Mouse (Mus musculus) T-helper 17 cell (primary cell): ENCODE results near the gene Bcorl1.

Experiments used
- in situ Hi-C, 2 experiments: fragments of 300-600 bp; cut with MboI, MseI; formaldehyde crosslinking; loops; 1 replicate in 1 of 2; 2 replicates in 1 of 2; pipeline ENCODE4 v1.15.1; 2025; ENCODE audit warnings: high pct_unique_total_duplicates in 2 of 2

Bcorl1 gene

DNA sequence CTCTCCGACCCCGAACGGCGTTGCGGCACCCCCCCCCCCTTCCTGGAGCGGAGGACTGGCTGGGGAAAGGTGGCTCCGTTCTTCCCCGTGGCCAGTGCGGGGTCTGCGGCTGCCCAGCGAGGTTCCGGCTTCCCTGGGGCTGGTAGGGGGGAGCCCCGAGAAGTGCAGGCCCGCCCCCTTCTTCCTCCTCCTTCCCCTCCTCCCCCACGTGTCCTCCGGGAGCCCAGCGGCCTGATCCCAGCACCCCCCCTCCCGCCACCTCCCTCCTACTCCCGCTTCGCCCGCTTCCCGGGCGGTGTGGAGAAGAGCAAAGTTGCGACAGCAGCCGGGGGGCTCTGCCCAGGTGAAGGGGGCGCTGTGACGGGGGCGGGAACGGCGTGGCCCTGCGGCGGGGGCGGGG is at the start of gene Bcorl1:
Gene Bcorl1, plus strand, starts transcription at position 218 of the 400 bp plus-strand sequence.
- in situ Hi-C loops, result no loop called here

- in situ Hi-C loops, result loop anchor here in 1 of 2 experiments (10.0 kb wide), 1 partner anchor 1673 kb away; no protein-coding TSS in a partner anchor
Observed at GRCm38 (mm10) chrX:48291413-48291812, 49.7 kb upstream of the Bcorl1 start.

DNA sequence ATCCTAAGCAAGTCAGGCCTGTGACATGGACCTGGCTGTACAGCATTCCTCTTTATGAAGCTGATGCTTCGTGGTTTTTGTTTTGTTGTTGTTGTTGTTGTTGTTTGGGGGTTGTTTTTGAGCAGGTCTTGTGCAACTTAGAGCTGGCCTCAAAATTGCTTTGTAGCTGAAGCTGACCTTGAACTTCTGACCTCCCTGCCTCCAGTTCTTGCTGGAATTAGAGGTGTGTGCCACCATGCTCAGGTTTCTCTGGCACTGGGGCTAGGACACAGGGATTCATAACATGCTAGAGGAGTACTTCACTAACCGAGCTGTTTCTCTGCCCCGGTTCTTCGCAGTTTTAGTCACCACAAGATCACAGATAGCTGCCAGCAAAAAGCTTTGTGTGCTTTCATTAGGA is 35.8 kb upstream of the Bcorl1 start:
- in situ Hi-C loops, result no loop called here

GRCm38 (mm10) chrX:48310706-48311517 is 30.2 kb upstream of the Bcorl1 start:
- in situ Hi-C loops, result no loop called here

- in situ Hi-C loops, result no loop called here
Observed at GRCm38 (mm10) chrX:48311727-48312126, 29.4 kb upstream of the Bcorl1 start.

- in situ Hi-C loops, result no loop called here
Observed at GRCm38 (mm10) chrX:48314530-48315079, 26.6 kb upstream of the Bcorl1 start.

GRCm38 (mm10) chrX:48317444-48317843 is 23.7 kb upstream of the Bcorl1 start:
- in situ Hi-C loops, result no loop called here

- in situ Hi-C loops, result no loop called here
Observed at GRCm38 (mm10) chrX:48318194-48318593, 23.0 kb upstream of the Bcorl1 start.

DNA sequence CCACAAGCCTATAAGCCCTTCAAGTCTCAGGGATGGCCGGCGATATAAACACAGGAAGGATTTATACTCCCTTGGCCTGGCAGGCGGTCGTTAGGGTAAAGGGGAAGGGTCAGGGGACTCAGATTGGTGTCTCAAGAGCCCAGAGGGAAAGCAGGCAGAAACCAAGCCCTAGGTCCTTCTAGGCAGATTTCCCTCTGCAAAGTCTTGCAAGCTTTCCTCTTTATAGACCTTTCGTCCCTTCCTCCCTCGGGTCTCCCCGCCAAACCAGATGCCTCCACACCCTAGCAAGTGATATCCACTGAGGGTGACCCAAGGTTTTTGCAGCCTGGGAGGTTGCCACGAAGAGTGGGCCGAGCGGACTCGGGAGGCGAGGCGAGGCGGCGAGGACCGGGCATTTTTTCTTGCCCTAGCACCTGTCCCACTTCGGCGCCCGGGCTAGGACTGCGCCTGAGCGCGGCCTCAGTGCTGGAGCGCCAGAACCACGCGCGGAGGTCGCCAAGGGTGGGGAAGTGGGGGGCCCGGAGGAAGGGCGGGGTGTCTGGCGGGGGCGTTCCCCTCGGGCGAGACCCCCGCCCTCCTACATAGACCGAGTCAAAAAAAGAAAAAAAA is 613 bp upstream of the Bcorl1 start:
- in situ Hi-C loops, result no loop called here

GRCm38 (mm10) chrX:48341621-48342161 is 533 bp downstream of the Bcorl1 start:
- in situ Hi-C loops, result no loop called here

DNA sequence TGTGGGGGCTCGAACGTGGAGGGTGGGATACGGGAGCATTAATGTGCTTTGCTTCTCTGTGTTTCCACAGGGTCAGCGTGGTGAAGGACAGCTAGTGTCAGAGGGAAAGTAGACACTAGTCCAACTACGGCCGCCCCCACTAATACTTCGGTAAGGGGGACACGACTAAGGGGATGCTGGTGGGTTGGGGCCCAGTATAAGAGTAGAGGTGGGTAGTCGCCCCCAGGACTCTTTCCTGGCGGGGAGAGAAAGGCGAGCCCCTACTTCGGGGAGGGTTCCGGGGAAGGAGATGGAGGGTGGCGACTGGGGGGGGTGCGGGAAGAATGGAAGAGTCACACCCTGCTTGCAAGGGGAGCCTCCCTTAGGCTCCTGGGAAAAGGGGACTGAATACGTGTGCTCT is 1.6 kb downstream of the Bcorl1 start:
- in situ Hi-C loops, result no loop called here

- in situ Hi-C loops, result no loop called here
Observed at GRCm38 (mm10) chrX:48343461-48343952, 2.3 kb downstream of the Bcorl1 start.

DNA sequence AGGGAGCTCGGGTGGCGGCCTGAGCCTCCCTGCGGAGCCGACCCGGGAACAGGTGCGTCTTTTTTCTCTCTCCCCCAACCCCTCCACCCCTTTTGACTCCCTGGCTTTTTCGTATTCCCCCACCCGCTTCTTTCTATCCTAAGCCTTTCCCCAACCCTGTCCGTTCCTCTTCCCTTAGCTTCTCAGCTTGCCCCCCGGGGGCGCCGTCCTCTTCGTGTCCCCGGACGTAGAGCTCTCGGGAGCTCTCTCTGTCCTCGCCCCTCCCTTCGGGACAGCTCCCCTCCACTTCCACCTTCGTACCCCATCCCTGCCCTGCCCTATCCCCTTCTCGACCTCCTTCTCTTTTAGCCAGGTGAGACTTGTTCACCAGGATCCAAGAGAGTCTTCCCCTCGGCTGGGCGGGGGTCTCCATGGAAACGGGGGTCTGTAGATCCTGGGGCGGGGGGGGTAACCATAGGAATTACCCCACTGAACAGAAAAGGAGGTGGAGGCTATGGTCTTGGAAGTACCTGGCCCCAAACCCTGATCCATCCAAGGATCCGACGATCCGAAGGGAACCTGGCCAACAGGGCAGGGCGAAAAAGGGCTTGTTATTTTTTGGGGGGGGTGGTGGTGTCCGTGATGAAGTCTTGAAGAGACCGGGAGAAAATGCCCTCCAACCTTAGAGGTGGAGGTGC is 2.9 kb downstream of the Bcorl1 start:
- in situ Hi-C loops, result no loop called here

DNA sequence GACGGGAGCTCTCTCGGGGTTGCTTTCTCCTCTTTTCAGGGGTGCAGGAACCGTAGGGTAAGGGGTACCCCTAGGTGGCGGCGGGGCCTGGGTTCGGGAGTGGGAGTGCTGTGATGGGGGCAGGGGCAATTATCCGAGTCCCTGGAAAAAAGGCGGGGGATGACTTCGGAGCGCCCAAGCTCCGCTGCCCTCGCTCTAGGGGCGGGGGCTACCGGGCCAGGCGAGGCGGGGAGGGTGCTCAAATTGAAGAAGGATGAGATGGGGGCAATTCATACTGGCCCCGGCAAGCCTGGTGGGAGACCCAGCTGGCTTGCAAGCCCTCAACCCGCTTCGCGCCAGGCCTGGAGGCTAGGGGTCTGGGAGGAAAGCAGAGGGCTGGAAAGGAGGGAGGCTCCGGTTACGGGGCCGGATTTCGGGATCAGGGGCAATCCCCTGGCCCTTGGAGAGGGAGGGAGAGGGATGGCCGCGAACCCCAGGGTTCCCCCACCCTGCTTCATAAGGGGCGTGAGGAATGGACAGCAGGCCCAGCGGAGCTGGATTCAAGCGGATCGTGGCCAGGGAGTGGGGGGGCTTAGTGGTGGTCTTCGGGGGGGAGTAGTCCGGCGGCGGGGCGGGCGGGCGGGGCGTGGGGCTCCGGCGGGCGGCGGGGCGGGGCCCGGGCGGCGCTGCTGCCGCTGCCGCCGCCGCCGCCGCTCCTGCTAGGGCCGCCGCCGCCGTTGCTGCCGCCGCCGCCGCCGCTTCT is 3.7 kb downstream of the Bcorl1 start:
- in situ Hi-C loops, result no loop called here

GRCm38 (mm10) chrX:48345385-48345932 is 4.3 kb downstream of the Bcorl1 start:
- in situ Hi-C loops, result no loop called here

DNA sequence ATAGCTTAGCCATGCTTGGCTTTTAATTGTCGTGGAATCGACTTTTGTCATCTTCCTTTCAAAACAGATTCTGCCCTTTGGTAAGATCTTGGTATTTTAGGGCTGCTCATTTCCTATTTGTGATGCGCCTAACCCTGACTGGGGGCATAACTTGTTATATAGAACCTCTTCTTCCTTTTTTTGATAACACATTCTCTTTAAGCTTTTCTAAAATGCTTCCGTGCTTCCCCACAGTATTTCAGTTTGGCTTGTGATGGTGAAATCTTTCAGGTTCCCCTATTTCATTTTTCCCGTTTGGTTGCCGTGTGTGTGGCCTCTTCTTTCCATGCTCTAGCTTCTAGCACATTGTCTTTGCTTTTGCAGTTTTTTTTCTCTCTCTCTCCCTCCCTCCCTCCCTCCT is 14.2 kb downstream of the Bcorl1 start:
- in situ Hi-C loops, result no loop called here

- in situ Hi-C loops, result loop anchor here in 1 of 2 experiments (10.0 kb wide), 1 partner anchor 1791 kb away; no protein-coding TSS in a partner anchor
Observed at GRCm38 (mm10) chrX:48365836-48366577, 24.8 kb downstream of the Bcorl1 start.

DNA sequence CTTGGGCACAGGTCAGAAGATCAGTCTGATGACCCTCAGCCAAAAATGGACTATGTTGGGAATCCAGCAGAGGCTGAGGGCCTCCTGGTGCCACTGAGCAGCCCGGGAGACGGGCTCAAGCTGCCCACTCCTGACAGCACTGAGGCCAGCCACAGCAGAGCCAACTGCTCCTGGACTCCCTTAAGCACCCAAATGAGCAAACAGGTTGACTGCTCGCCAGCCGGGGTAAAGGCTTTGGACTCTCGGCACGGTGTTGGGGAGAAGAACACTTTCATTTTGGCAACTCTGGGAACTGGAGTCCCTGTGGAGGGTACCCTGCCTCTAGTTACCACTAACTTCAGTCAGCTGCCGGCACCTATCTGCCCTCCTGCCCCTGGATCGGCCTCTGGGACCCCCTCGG is 26.7 kb downstream of the Bcorl1 start:
- in situ Hi-C loops, result loop anchor here in 1 of 2 experiments (10.0 kb wide), 1 partner anchor 1793 kb away; no protein-coding TSS in a partner anchor

DNA sequence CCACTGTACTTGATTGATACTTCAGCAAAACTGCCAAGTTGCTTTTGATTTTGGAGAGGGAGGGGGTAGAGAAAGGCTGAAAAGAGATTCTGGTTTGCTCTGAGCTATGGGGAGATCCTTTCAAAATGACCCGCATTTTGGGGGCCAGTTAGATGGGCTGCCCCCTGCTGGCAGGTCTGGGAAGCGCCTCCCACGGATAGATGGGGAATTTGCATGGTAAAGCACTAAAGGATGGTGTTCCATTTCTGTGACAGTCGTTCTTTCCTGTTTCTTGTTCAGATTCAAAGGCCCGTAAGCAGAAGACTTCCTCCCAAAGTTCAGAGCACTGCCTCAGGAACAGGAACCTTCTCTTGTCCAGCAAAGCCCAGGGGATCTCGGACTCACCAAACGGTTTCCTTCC is 42.5 kb downstream of the Bcorl1 start:
- in situ Hi-C loops, result no loop called here

DNA sequence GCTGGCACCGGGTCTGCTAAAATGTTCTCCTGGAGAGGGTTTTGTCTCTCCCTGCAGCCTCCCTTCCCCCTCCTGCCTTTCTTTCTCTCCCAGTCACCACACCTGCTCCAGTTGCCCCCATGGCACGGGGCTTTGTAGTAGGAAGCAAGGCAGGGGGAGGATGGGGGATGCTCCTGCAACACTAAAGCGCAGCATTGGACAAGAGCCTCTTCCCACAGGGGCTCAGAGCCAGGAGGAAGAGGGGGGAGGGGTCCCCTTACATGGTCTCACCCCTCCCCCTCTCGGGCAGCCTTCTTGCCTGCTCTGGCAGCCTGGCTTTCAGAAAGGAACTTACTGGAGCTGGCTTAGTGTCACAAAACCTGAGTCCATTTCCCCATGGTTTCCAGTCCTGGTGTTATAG is 44.8 kb downstream of the Bcorl1 start:
- in situ Hi-C loops, result no loop called here
